Mouse (Mus musculus) heart, adult 2 months (tissue): ENCODE measurements around the gene Tmprss9.

ENCODE experiments used
- CTCF ChIP-seq: fragments of 200-600 bp; IDR thresholded peaks from 2 replicates; pipeline ENCODE4 v1.8.1; 2022; ENCODE audit warnings: antibody characterized with exemption, mild to moderate bottlenecking, moderate library complexity
- EP300 ChIP-seq: fragments of 200-500 bp; IDR thresholded peaks from 2 replicates; pipeline ENCODE4 v1.6.1; 2011; ENCODE audit warnings: low read depth, low read length, control low read depth; ENCODE audit not compliant: insufficient read depth

DNA sequence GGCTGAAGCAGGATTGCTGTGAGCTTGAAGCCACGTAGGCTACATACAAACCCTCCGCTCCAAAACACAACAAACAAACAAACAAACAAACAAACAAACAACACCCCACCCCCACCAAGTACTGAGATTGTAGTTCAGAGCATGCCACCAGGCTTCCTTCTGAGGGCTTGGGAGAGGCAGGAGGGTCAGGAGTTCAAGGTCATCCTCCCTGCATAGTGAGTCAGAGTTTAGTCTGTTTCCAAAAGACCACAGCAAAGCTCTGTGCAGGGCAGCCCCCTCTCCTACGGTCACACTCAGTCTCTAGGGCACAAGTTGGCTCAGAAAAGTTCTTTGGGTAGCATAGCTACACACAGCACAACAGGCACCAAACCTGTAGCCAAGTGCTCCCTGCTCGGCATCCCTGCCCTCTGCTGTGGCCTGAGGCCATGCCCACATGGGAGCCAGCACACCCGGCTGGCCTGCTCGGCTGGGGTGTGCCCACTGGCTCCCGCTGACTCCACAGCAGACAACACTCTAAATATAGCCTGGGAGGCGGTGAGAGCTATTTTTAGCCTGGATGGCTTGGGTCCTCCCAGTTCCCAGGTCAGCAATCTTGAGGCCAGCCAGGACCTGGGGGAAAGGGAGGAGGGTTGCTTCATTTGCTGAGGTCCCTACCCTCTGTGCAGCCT is 68.8 kb downstream of the Tmprss9 start:
- TF ChIP-seq EP300, result peak; percentile 72
- no peak for TF ChIP-seq CTCF
